Mouse (Mus musculus): ENCODE results near the gene Hcrt. TPM values are rescaled to one million over a fixed set of nuclear protein-coding genes. Genes with fewer than 3 reads are reported as not detected.

The Hcrt gene
- polyA plus RNA-seq, 1 experiment from 2014 or later, result 2.3 TPM

DNA sequence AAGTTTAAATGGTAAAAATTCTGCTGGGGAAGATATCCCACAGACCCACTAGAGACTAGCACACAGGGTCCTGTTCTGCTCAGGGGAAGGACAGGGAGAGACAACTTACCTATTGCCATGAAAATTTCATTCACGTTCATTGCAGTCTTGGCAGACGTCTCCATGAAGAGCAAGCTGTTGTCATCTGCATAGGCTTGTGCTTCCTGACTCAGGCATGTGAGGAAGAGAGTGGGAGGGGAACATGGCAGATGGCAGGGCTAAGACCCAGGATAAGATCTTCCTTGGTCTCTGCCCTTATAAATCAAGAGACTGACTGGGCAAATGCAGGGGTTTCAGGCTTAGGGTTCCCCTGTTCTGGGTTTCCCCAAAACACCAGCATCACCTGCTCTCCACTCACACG, 46.1 kb downstream of the Hcrt start:
- ATAC-seq (replicated peaks), result no peak
- Histone ChIP-seq H3K36me3 (replicated peaks) (peaks cover 22% of the 10 kb centered on the region), H3K9ac (no peak overlapping the region; the same call in 1 of the 2 replicates), H3K27ac (no peak overlapping the region), H3K9me3 (no peaks in the 10 kb centered on the region), H3K4me2 (no peak overlapping the region), H3K4me3 (no peak overlapping the region), H3K27me3 (replicated peaks) (no peaks in the 10 kb centered on the region), H3K4me1 (peaks cover 16% of the 10 kb centered on the region)
- 87% methylated on average over 3 of the region's 3 CpGs for WGBS

DNA sequence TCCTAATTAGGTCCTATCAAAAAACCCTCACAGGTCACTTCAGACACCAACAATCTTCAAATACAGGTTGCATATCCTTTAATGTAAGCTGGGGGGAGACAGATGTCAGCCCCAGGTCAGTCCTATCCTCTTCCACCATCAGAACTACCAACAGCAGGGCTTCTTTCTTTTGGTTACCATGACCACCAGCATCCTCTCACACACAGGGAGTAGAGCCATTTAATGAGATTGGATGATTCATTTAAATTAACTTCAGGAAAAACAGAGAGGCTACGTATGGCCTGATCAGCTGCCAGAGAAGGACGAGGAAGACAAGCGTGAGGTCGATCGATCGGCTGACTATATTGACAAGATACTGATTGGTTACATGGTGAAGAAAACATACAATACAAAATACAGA, 47.8 kb downstream of the Hcrt start:
- no peak overlapping the region for H3K4me2 ChIP-seq
- no peak for ATAC-seq (replicated peaks)
- peaks cover 27% of the 10 kb centered on the region for H3K36me3 ChIP-seq (replicated peaks)
- H3K27ac ChIP-seq, result no peak overlapping the region
- H3K4me3 ChIP-seq, result no peak overlapping the region
- no peaks in the 10 kb centered on the region for H3K9me3 ChIP-seq
- peaks cover 21% of the 10 kb centered on the region for H3K4me1 ChIP-seq
- 75% methylated on average over 6 of the region's 6 CpGs for WGBS
- no peak overlapping the region for H3K9ac ChIP-seq
- H3K27me3 ChIP-seq (replicated peaks), result no peaks in the 10 kb centered on the region

DNA sequence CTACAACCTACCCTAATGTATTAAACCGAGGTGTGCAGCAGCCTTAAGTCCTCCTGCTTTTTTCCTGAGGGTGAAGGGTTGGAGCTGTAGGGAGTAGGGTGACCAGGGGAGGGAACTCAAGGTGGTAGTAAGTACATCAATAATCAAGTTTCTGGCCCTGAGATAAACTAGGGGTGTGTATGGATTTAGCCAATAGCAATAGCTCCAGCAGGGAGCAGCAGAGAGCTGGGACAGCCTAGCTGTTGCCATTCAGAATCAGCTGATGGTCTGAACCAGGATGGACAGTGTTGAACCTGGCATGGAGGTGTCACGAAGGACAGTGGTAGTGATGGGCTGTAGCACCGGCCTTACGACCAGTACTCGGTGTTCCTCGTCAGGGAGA, 48.2 kb downstream of the Hcrt start:
- Histone ChIP-seq H3K9ac (peak overlapping the region; percentile 6; the same call in 1 of the 2 replicates), H3K9me3 (no peaks in the 10 kb centered on the region), H3K4me3 (no peak overlapping the region), H3K36me3 (replicated peaks) (peaks cover 27% of the 10 kb centered on the region), H3K4me2 (no peak overlapping the region), H3K27me3 (replicated peaks) (no peaks in the 10 kb centered on the region), H3K27ac (no peak overlapping the region), H3K4me1 (peaks cover 21% of the 10 kb centered on the region)
- 51% methylated on average over 6 of the region's 6 CpGs for WGBS
- no peak for ATAC-seq (replicated peaks)

DNA sequence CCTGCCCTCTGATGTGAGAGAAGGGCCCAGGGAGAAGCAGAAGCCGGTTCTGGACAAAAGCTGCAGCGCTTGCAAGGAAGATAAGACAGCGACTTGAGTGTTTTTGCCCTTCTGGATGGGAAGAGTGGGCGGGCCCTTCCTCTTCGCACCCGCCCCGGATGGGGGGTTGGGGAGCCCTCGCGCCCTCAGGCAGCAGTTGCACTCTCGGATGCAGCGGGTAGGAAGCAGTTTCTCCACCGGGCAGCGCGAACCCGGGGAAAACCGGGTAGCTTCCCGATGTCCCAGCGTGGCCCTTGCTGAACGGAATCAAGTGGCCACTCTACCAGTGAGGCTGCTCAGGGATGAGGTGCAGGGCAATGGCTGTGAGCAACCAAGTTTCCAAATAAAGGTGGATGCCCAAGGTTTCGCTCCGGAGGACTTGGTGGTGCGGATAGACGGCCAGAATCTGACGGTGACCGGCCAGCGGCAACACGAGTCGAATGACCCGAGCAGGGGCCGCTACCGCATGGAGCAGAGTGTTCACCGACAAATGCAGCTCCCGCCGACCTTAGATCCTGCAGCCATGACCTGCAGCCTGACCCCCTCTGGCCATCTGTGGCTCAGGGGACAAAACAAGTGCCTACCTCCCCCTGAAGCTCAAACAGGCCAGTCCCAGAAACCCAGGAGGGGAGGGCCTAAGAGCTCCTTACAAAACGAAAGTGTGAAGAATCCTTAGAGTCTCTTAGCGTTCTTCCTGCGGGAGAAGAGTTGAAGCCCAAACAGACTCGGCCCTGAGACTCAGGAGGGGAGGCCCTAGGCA, 48.8 kb downstream of the Hcrt start, which contains the start of gene Hspb9:
Gene Hspb9, plus strand, starts transcription at position 116 of the 799 bp plus-strand sequence.
- H3K36me3 ChIP-seq (replicated peaks), result peaks cover 32% of the 10 kb centered on the region
- no peaks in the 10 kb centered on the region for H3K9me3 ChIP-seq
- peak within 1 kb of the TSS; percentile 10; the same call in 1 of the 2 replicates for H3K27ac ChIP-seq
- H3K4me1 ChIP-seq, result peaks cover 21% of the 10 kb centered on the region
- no peak within 1 kb of the TSS for H3K4me3 ChIP-seq
- H3K4me2 ChIP-seq, result peak within 1 kb of the TSS; percentile 23; the same call in 1 of the 2 replicates
- peak within 1 kb of the TSS; percentile 12; the same call in 1 of the 2 replicates for H3K9ac ChIP-seq
- H3K27me3 ChIP-seq (replicated peaks), result no peaks in the 10 kb centered on the region
- 8% methylated on average over 38 of the region's 38 CpGs for WGBS
- ATAC-seq (replicated peaks), result no peak

DNA sequence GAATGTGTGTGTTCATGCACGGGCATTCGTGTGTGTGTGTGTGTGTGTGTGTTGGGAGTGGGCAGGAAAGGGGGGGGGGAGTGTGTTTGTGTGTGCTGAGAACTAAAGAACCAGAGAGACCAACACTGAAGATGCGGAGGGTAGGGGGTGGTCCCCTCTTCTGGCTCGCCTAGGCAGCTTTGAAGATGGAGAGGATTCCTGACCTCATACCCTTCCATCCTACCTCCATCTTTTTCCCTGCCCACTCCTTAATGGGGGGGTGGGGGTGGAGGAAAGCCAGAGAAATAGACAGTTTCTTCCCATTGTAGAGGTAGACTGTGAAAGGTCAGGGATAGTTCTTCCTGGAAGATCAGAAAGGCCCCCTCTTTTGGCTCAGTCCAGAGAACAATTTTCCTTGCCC, 49.6 kb downstream of the Hcrt start:
- Histone ChIP-seq H3K27me3 (replicated peaks) (no peaks in the 10 kb centered on the region), H3K9ac (0 out of 2 replicates have a peak overlapping the region, but pooled peaks have one; percentile 12), H3K36me3 (replicated peaks) (peaks cover 35% of the 10 kb centered on the region), H3K4me3 (no peak overlapping the region), H3K27ac (no peak overlapping the region), H3K4me2 (peak overlapping the region; percentile 23; the same call in 1 of the 2 replicates), H3K9me3 (no peaks in the 10 kb centered on the region), H3K4me1 (peaks cover 21% of the 10 kb centered on the region)
- WGBS, result 66% methylated on average over 4 of the region's 4 CpGs
- no peak for ATAC-seq (replicated peaks)

DNA sequence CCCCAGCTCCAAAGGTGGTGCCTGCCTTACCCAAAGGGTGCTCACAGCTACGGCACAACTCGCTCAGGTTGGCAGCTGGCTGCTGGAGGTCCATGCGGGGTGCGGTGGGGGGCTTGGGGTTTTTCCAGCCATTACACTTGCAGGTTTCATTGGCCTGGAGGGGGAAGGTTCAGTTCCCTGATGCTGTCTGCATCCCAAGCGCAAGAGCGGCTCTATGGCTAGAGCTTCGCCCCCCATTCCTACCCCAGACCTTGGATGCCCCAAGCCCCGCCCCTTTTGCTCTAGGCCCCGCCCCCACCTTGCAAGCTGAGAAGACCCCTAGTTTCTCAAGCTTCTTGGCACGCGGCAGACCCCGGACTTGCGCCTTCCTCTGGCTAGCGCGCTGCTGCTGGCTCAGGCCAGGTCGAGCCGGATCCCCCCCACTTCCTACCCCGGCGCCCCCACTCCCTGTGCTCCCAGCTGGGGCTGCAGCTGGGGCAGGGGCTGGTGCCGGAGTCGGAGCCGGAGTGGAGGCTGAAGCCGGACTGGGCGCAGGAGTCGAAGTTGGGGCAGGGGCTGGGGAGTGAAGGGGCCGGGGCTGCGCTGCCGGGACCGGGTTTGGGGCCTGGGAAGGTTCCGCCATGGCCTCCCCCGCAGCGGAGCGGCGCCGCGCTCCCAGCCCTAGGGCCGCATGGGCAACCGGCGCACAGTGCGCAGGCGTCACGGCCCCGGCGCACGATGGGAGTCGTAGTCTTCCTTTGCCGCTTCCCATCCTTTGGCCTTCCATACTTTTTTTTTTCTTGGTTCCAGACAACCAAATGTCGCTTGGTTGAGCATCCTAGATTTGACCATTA, 50.7 kb downstream of the Hcrt start, which contains the start of gene Kat2a:
Gene Kat2a, minus strand, starts transcription at position 683 of the 833 bp plus-strand sequence.
- peaks cover 21% of the 10 kb centered on the region for H3K4me1 ChIP-seq
- no peaks in the 10 kb centered on the region for H3K27me3 ChIP-seq (replicated peaks)
- H3K9ac ChIP-seq, result peak within 1 kb of the TSS; percentile 83
- peak within 1 kb of the TSS; percentile 81 for H3K27ac ChIP-seq
- peaks cover 35% of the 10 kb centered on the region; the same call in 1 of the 2 replicates for H3K36me3 ChIP-seq (replicated peaks)
- H3K4me2 ChIP-seq, result peak within 1 kb of the TSS; percentile 84
- peak; percentile 93 for ATAC-seq (replicated peaks)
- H3K9me3 ChIP-seq, result no peaks in the 10 kb centered on the region
- peak within 1 kb of the TSS; percentile 90 for H3K4me3 ChIP-seq
- WGBS, result under 1% methylated on average over 43 of the region's 48 CpGs

Other genes starting within 250 kb of the Hcrt start
- gene Acly, start 234.9 kb downstream of the Hcrt start, polyA plus RNA-seq (2015; fragmentation: Nextera tagmentation; extraction: Ambion mirVana), result 225 and 227 TPM in 2 replicates
- gene Ttc25, start 217.3 kb downstream of the Hcrt start, polyA plus RNA-seq (2015; fragmentation: Nextera tagmentation; extraction: Ambion mirVana), result 1.8 and 2.4 TPM in 2 replicates
- 38.3 and 40.0 TPM in 2 replicates for gene Cnp, start 188.0 kb downstream of the Hcrt start, polyA plus RNA-seq (2015; fragmentation: Nextera tagmentation; extraction: Ambion mirVana)
- 111 and 115 TPM in 2 replicates for gene Nkiras2, start 143.7 kb downstream of the Hcrt start, polyA plus RNA-seq (2015; fragmentation: Nextera tagmentation; extraction: Ambion mirVana)
- gene Dnajc7, start 142.8 kb downstream of the Hcrt start, polyA plus RNA-seq (2015; fragmentation: Nextera tagmentation; extraction: Ambion mirVana), result 298 and 326 TPM in 2 replicates
- 0.70 and 0.99 TPM in 2 replicates for gene Zfp385c, start 70.5 kb downstream of the Hcrt start, polyA plus RNA-seq (2015; fragmentation: Nextera tagmentation; extraction: Ambion mirVana)
- 3.5 TPM in 2 replicates for gene Dhx58, start 58.7 kb downstream of the Hcrt start, polyA plus RNA-seq (2015; fragmentation: Nextera tagmentation; extraction: Ambion mirVana)
- 67.2 and 70.2 TPM in 2 replicates for gene Kat2a, start 50.5 kb downstream of the Hcrt start, polyA plus RNA-seq (2015; fragmentation: Nextera tagmentation; extraction: Ambion mirVana)
- gene Hspb9, start 49.1 kb downstream of the Hcrt start, polyA plus RNA-seq (2015; fragmentation: Nextera tagmentation; extraction: Ambion mirVana), result not detected in 2 replicates
- 39.3 and 40.9 TPM in 2 replicates for gene Rab5c, start 24.7 kb downstream of the Hcrt start, polyA plus RNA-seq (2015; fragmentation: Nextera tagmentation; extraction: Ambion mirVana)
- 10.9 and 13.6 TPM in 2 replicates for gene Kcnh4, start 3.0 kb downstream of the Hcrt start, polyA plus RNA-seq (2015; fragmentation: Nextera tagmentation; extraction: Ambion mirVana)
- gene Ghdc, start 8.0 kb upstream of the Hcrt start, polyA plus RNA-seq (2015; fragmentation: Nextera tagmentation; extraction: Ambion mirVana), result 5.7 and 6.4 TPM in 2 replicates
- 20.4 and 20.5 TPM in 2 replicates for gene Stat5b, start 87.8 kb upstream of the Hcrt start, polyA plus RNA-seq (2015; fragmentation: Nextera tagmentation; extraction: Ambion mirVana)
- 1.7 and 2.3 TPM in 2 replicates for gene Stat5a, start 96.4 kb upstream of the Hcrt start, polyA plus RNA-seq (2015; fragmentation: Nextera tagmentation; extraction: Ambion mirVana)
- 35.8 and 37.9 TPM in 2 replicates for gene Stat3, start 176.6 kb upstream of the Hcrt start, polyA plus RNA-seq (2015; fragmentation: Nextera tagmentation; extraction: Ambion mirVana)
- gene Cavin1, start 208.0 kb upstream of the Hcrt start, polyA plus RNA-seq (2015; fragmentation: Nextera tagmentation; extraction: Ambion mirVana), result 47.9 and 50.8 TPM in 2 replicates
- 136 and 148 TPM in 2 replicates for gene Atp6v0a1, start 246.5 kb upstream of the Hcrt start, polyA plus RNA-seq (2015; fragmentation: Nextera tagmentation; extraction: Ambion mirVana)